Mouse (Mus musculus) midbrain, postnatal 0 days (tissue): ENCODE measurements around the gene Col6a4. TPM values are rescaled to one million over a fixed set of nuclear protein-coding genes. Genes with fewer than 3 reads are reported as not detected.

Experiments
- ATAC-seq: fragments of 200-750 bp; cut with Nextera tagmentation; 2 replicates; pipeline ENCODE4 v1.8.0; 2017; ENCODE audit warnings: moderate number of reproducible peaks, mild to moderate bottlenecking, moderate TSS enrichment, moderate library complexity; ENCODE audit not compliant: low FRiP score
- DNase-seq: peaks from one replicate; pipeline ENCODE4 v3.0.0-alpha.2; 2015; ENCODE audit warnings: low spot score
- H3K27ac ChIP-seq: fragments of 300-500 bp; sonication (generic); 2 replicates; pipeline ENCODE4 v1.5.1; 2014; ENCODE audit warnings: low read depth, mild to moderate bottlenecking, low read length, mixed read lengths
- H3K27me3 ChIP-seq: fragments of 300-500 bp; sonication (generic); 2 replicates; pipeline ENCODE4 v1.6.1; 2014; ENCODE audit warnings: low read length, control low read depth, mixed read lengths; ENCODE audit not compliant: insufficient read depth
- H3K36me3 ChIP-seq: fragments of 300-500 bp; sonication (generic); 2 replicates; pipeline ENCODE4 v1.6.1; 2014; ENCODE audit warnings: low read length, control low read depth, mixed read lengths; ENCODE audit not compliant: insufficient read depth
- H3K4me1 ChIP-seq: fragments of 300-500 bp; sonication (generic); 2 replicates; pipeline ENCODE4 v1.6.1; 2014; ENCODE audit warnings: mild to moderate bottlenecking, control low read depth, antibody characterized with exemption, low read length, mixed read lengths; ENCODE audit not compliant: insufficient read depth
- H3K4me2 ChIP-seq: fragments of 300-500 bp; sonication (generic); 2 replicates; pipeline ENCODE4 v1.6.1; 2014; ENCODE audit warnings: low read depth, mild to moderate bottlenecking, low read length, mixed read lengths; ENCODE audit not compliant: poor library complexity, severe bottlenecking
- H3K4me3 ChIP-seq: fragments of 300-500 bp; sonication (generic); 2 replicates; pipeline ENCODE4 v1.5.1; 2014; ENCODE audit warnings: low read depth, mild to moderate bottlenecking, low read length, moderate library complexity
- H3K9ac ChIP-seq: fragments of 300-500 bp; sonication (generic); replicated peaks from 2 replicates; pipeline ENCODE4 v1.6.1; 2014; ENCODE audit warnings: mild to moderate bottlenecking, low read length, moderate library complexity, mixed read lengths; ENCODE audit not compliant: poor library complexity, severe bottlenecking
- H3K9me3 ChIP-seq: fragments of 300-500 bp; sonication (generic); 2 replicates; pipeline ENCODE4 v1.6.1; 2016; ENCODE audit warnings: low read length, control low read depth
- CTCF ChIP-seq: IDR thresholded peaks from 2 replicates; pipeline ENCODE4 v1.5.1; 2016; ENCODE audit warnings: antibody characterized with exemption, mild to moderate bottlenecking
- WGBS: fragments of 180-500 bp; shearing (Covaris S2); extraction: QIAGEN DNeasy Blood & Tissue Kit; methylation state at CpG from one replicate; pipeline ENCODE4 v1.1.7; 2014; 5-methylcytosine and 5-hydroxymethylcytosine counted together
- polyA plus RNA-seq: library from polyadenylated mRNA; unstranded; fragments of >200 nt; fragmentation: Nextera tagmentation; extraction: Ambion mirVana; gene quantifications from 2 replicates; pipeline ENCODE4 v1.2.1, GENCODE M21; 2015
- total RNA-seq: library from RNA; depleted of rRNA; stranded (reverse); fragments of >200 nt; gene quantifications from 2 replicates; pipeline ENCODE4 v1.2.3, GENCODE M21; 2014

Col6a4 gene
- total and polyA plus RNA-seq, 2 experiments from 2014 or later: 1.3 to 2.6 TPM

DNA sequence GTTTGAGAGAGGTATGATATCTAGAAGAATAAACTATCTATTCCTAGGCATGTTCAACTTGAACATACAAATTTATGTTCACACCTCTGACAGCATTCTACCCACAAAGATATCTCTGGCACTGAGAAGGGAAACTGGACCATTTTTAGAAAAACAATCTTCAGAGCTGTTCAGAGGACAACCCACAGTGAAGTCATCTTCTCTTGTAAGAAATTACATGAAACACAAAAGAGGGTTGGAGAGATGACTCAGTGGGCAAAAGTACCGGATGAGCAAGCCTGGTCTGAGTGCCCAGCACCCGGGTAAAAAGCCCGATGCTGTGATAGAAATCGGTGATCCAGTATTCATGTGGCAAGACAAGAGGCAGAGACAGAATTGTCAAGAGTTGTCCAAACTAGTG lies 43.1 kb downstream of the Col6a4 start:
- Histone ChIP-seq H3K4me3 (no peak overlapping the region), H3K9ac (no peak overlapping the region), H3K36me3 (no peaks in the 10 kb centered on the region), H3K4me1 (no peaks in the 10 kb centered on the region), H3K4me2 (no peak overlapping the region), H3K27me3 (no peaks in the 10 kb centered on the region), H3K9me3 (no peaks in the 10 kb centered on the region), H3K27ac (no peak overlapping the region)
- WGBS: 94% methylated on average over 4 of the region's 4 CpGs
- no peak for DNase-seq
- no peak for ATAC-seq
- no peak for TF ChIP-seq CTCF

DNA sequence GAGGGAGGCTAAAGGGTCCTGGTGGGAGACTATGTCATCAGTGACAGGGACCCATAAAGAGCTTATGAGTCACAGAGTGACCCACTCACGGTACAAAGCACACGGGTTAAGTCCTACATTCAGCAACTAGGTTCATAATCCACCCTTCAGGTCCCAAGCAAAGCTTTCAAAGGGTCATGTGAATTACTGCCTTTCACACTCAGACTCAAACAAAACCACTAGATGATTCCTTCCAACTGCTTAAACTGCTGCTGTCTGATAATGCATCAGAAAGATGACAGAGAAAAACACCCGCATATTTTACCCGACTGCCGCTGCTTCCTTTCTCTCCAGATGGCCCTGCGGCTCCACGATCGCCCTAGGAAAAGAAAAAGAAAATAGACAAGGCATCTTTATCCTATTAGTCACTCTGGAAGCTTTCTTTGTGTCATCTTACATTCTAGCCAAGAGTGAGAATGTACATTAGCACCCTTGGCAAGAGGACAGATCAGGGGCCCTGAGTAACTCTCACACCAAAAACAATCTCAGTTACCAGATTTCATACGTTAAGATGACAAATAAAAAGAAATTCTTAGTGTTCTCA lies 52.6 kb downstream of the Col6a4 start:
- no peak for ATAC-seq
- peak; percentile 21 for DNase-seq
- WGBS: 21% methylated on average over 9 of the region's 9 CpGs
- Histone ChIP-seq H3K4me3 (no peak overlapping the region), H3K36me3 (no peaks in the 10 kb centered on the region), H3K9me3 (no peaks in the 10 kb centered on the region), H3K9ac (no peak overlapping the region), H3K4me2 (no peak overlapping the region), H3K27me3 (no peaks in the 10 kb centered on the region), H3K27ac (no peak overlapping the region), H3K4me1 (no peaks in the 10 kb centered on the region)
- no peak for TF ChIP-seq CTCF

DNA sequence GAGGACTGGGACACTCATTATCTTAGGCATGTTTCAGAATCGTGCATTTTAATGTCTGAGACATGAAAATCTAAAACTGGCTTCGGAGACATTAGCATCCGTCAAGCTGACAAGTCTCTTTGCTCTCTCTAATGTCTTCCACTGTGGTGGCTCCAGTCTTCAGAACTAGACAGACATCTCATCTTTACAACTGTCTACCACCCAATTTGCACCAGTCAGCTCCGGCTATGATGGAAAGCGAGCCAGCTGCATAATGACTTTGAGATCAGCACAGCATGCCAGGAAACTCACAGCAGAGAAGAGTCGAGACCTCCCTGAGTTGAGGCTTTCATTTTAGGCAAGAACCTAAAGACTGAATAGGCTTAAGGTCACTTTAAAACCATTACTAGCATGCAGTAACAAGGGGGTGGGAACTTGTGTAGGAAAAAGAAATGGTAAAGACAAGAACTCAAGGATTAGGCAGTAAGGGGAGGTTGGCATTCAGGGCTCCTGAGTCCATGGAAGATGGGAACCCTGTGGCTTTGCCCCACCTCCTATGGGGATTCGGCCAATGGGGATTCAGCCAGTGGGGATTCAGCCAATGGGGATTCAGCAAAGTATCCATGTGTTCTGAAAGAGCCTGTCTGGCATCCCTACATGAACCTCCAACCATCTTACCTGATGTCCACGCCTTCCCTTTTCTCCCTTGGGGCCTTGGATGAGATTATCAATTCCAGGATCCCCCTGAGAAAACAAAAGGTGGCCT lies 56.5 kb downstream of the Col6a4 start:
- no peak for TF ChIP-seq CTCF
- ATAC-seq: no peak
- H3K4me3 ChIP-seq: no peak overlapping the region
- H3K9me3 ChIP-seq: no peaks in the 10 kb centered on the region
- no peaks in the 10 kb centered on the region for H3K27me3 ChIP-seq
- no peaks in the 10 kb centered on the region for H3K36me3 ChIP-seq
- 68% methylated on average over 8 of the region's 8 CpGs for WGBS
- no peak overlapping the region for H3K4me2 ChIP-seq
- no peaks in the 10 kb centered on the region for H3K4me1 ChIP-seq
- no peak overlapping the region for H3K27ac ChIP-seq
- DNase-seq: no peak
- H3K9ac ChIP-seq: no peak overlapping the region

DNA sequence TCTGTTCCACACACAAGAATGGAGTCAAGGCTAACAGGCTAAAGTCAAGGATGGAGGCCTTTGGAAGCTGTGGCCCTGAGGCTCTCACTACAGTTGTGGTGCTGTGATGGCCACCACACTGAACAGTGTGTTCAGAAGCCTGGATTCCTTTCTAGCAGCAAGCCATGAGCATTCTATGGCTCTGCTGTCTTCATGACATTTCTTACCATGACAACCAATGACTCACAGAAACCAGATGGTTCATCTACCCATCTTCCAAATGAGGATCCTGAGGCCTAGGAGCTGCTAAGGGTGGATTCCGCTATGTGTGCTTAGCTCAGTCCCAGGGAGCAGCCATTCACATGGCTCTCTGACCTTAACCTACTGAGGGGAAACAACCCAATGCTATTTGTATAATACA lies 57.3 kb downstream of the Col6a4 start:
- DNase-seq: no peak
- no peaks in the 10 kb centered on the region for H3K9me3 ChIP-seq
- H3K9ac ChIP-seq: no peak overlapping the region
- no peak overlapping the region for H3K4me2 ChIP-seq
- no peak overlapping the region for H3K4me3 ChIP-seq
- no peak overlapping the region for H3K27ac ChIP-seq
- no peak for TF ChIP-seq CTCF
- H3K27me3 ChIP-seq: no peaks in the 10 kb centered on the region
- ATAC-seq: no peak
- no peaks in the 10 kb centered on the region for H3K4me1 ChIP-seq
- 80% methylated on average over 1 of the region's 1 CpGs for WGBS
- no peaks in the 10 kb centered on the region for H3K36me3 ChIP-seq

DNA sequence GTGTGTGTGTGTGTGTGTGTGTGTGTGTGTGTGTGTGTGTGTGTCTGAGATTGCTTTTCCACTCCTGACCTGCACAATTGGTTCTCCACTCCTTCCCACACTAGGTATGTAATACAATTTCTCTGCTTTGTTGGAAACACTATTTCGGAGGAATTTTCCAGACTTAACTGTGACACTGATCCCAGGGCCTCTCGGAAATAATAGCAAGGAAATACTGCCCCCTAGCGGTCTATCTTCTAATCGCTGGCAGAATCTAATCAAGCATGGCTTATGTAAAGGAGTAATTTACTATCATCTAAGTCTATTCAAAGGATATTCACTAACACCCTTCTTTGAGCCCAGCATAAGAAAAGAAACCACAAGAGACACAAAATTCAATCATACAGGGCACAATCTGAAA lies 57.7 kb downstream of the Col6a4 start:
- no peak overlapping the region for H3K9ac ChIP-seq
- no peak overlapping the region for H3K4me3 ChIP-seq
- H3K4me1 ChIP-seq: no peaks in the 10 kb centered on the region
- DNase-seq: peak; percentile 90
- no peak overlapping the region for H3K4me2 ChIP-seq
- whole genome bisulfite sequencing: under 1% methylated on average over 4 of the region's 4 CpGs
- ATAC-seq: no peak
- peak; percentile 88 for TF ChIP-seq CTCF
- no peaks in the 10 kb centered on the region for H3K27me3 ChIP-seq
- H3K9me3 ChIP-seq: no peaks in the 10 kb centered on the region
- H3K27ac ChIP-seq: no peak overlapping the region
- H3K36me3 ChIP-seq: no peaks in the 10 kb centered on the region

DNA sequence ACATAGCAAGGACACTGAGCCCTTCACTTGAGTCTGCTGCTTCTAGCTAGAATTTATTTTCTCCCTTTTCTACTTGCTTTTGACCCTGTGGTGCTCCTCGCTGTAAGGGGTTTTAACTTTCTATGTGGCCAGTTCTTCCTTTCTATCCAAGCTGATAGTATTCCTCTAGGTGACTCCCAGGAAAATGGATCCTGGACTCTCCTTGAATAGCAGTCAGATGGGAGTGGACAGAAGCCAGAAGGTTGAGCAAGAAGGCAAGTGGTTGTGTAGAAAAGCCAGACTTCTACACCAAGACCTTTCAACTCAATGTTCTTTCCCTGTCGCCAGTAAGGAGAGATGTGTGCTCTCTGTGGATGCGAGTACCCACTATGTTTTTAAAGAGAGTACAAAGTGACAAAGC lies 80.9 kb downstream of the Col6a4 start:
- DNase-seq (no peak), ATAC-seq (no peak)
- Histone ChIP-seq H3K4me2 (no peak overlapping the region), H3K9ac (no peak overlapping the region), H3K4me1 (no peaks in the 10 kb centered on the region), H3K36me3 (no peaks in the 10 kb centered on the region), H3K27ac (no peak overlapping the region), H3K4me3 (no peak overlapping the region), H3K9me3 (no peaks in the 10 kb centered on the region), H3K27me3 (no peaks in the 10 kb centered on the region)
- WGBS: 89% methylated on average over 3 of the region's 3 CpGs
- no peak for TF ChIP-seq CTCF
